Mouse (Mus musculus): ENCODE data around the gene Zfp296. TPM values are rescaled to one million over a fixed set of nuclear protein-coding genes. Genes with fewer than 3 reads are reported as not detected.

Gene Zfp296
- polyA plus RNA-seq, 1 experiment from 2014 or later: 0.20 TPM

- Histone ChIP-seq H3K27me3 (replicated peaks; ENCODE audit: control insufficient read depth, insufficient read depth, low read length) (no peaks in the 10 kb centered on the region), H3K9me3 (ENCODE audit: control insufficient read depth, low read length) (peaks cover 4% of the 10 kb centered on the region; the same call in 1 of the 2 replicates), H3K4me3 (ENCODE audit: low read length) (peak overlapping the region; percentile 89), H3K9ac (ENCODE audit: low read depth, low read length) (peak overlapping the region; percentile 98), H3K27ac (ENCODE audit: low read depth, low read length) (peak overlapping the region; percentile 94), H3K4me2 (ENCODE audit: low read length) (peak overlapping the region; percentile 73), H3K4me1 (ENCODE audit: control insufficient read depth, insufficient read depth, low read depth, low read length) (peaks cover 48% of the 10 kb centered on the region), H3K36me3 (ENCODE audit: control insufficient read depth, insufficient read depth, low read length) (peaks cover 16% of the 10 kb centered on the region)
- ATAC-seq: no peak; the same call in 1 of the 2 replicates
- WGBS: 2% methylated on average over 11 of the region's 11 CpGs
These were observed 15.7 kb upstream of the Zfp296 start for GRCm38 (mm10) chr7:19561431-19561764.

GRCm38 (mm10) chr7:19561765-19562642 lies 15.1 kb upstream of the Zfp296 start:
- peak overlapping the region; percentile 73 for H3K4me2 ChIP-seq (ENCODE audit: low read length)
- H3K4me1 ChIP-seq (ENCODE audit: control insufficient read depth, insufficient read depth, low read depth, low read length): peaks cover 44% of the 10 kb centered on the region
- H3K9me3 ChIP-seq (ENCODE audit: control insufficient read depth, low read length): peaks cover 4% of the 10 kb centered on the region; the same call in 1 of the 2 replicates
- peaks cover 16% of the 10 kb centered on the region for H3K36me3 ChIP-seq (ENCODE audit: control insufficient read depth, insufficient read depth, low read length)
- peak overlapping the region; percentile 98 for H3K9ac ChIP-seq (ENCODE audit: low read depth, low read length)
- H3K27me3 ChIP-seq (replicated peaks; ENCODE audit: control insufficient read depth, insufficient read depth, low read length): no peaks in the 10 kb centered on the region
- peak overlapping the region; percentile 89 for H3K4me3 ChIP-seq (ENCODE audit: low read length)
- peak; percentile 89 for ATAC-seq
- peak overlapping the region; percentile 94 for H3K27ac ChIP-seq (ENCODE audit: low read depth, low read length)
- WGBS: under 1% methylated on average over 88 of the region's 102 CpGs

GRCm38 (mm10) chr7:19562643-19563410 lies 14.3 kb upstream of the Zfp296 start, which contains the start of gene Ppp1r37:
TSS of gene Ppp1r37 (minus strand) at chr7:19563076.
- Histone ChIP-seq H3K9ac (ENCODE audit: low read depth, low read length) (peak within 1 kb of the TSS; percentile 98), H3K36me3 (ENCODE audit: control insufficient read depth, insufficient read depth, low read length) (peaks cover 16% of the 10 kb centered on the region), H3K27ac (ENCODE audit: low read depth, low read length) (peak within 1 kb of the TSS; percentile 94), H3K27me3 (replicated peaks; ENCODE audit: control insufficient read depth, insufficient read depth, low read length) (no peaks in the 10 kb centered on the region), H3K4me3 (ENCODE audit: low read length) (peak within 1 kb of the TSS; percentile 89), H3K4me2 (ENCODE audit: low read length) (peak within 1 kb of the TSS; percentile 73), H3K4me1 (ENCODE audit: control insufficient read depth, insufficient read depth, low read depth, low read length) (peaks cover 41% of the 10 kb centered on the region), H3K9me3 (ENCODE audit: control insufficient read depth, low read length) (peaks cover 4% of the 10 kb centered on the region; the same call in 1 of the 2 replicates)
- 4% methylated on average over 19 of the region's 19 CpGs for WGBS
- peak; percentile 19; the same call in 1 of the 2 replicates for ATAC-seq

GRCm38 (mm10) chr7:19563884-19564283 lies 13.2 kb upstream of the Zfp296 start:
- WGBS: 88% methylated on average over 3 of the region's 3 CpGs
- Histone ChIP-seq H3K27me3 (replicated peaks; ENCODE audit: control insufficient read depth, insufficient read depth, low read length) (no peaks in the 10 kb centered on the region), H3K9me3 (ENCODE audit: control insufficient read depth, low read length) (peaks cover 4% of the 10 kb centered on the region; the same call in 1 of the 2 replicates), H3K4me1 (ENCODE audit: control insufficient read depth, insufficient read depth, low read depth, low read length) (peaks cover 31% of the 10 kb centered on the region), H3K27ac (ENCODE audit: low read depth, low read length) (no peak overlapping the region), H3K36me3 (ENCODE audit: control insufficient read depth, insufficient read depth, low read length) (peaks cover 18% of the 10 kb centered on the region), H3K4me2 (ENCODE audit: low read length) (no peak overlapping the region), H3K4me3 (ENCODE audit: low read length) (no peak overlapping the region), H3K9ac (ENCODE audit: low read depth, low read length) (no peak overlapping the region)
- no peak for ATAC-seq

GRCm38 (mm10) chr7:19564455-19564854 lies 12.6 kb upstream of the Zfp296 start:
- no peak for ATAC-seq
- H3K36me3 ChIP-seq (ENCODE audit: control insufficient read depth, insufficient read depth, low read length): peaks cover 24% of the 10 kb centered on the region
- peaks cover 25% of the 10 kb centered on the region for H3K4me1 ChIP-seq (ENCODE audit: control insufficient read depth, insufficient read depth, low read depth, low read length)
- no peaks in the 10 kb centered on the region for H3K27me3 ChIP-seq (replicated peaks; ENCODE audit: control insufficient read depth, insufficient read depth, low read length)
- no peak overlapping the region for H3K27ac ChIP-seq (ENCODE audit: low read depth, low read length)
- no peak overlapping the region for H3K4me3 ChIP-seq (ENCODE audit: low read length)
- no peak overlapping the region for H3K9ac ChIP-seq (ENCODE audit: low read depth, low read length)
- WGBS: 85% methylated on average over 3 of the region's 4 CpGs
- H3K9me3 ChIP-seq (ENCODE audit: control insufficient read depth, low read length): peaks cover 4% of the 10 kb centered on the region; the same call in 1 of the 2 replicates
- H3K4me2 ChIP-seq (ENCODE audit: low read length): no peak overlapping the region

GRCm38 (mm10) chr7:19565803-19566202 lies 11.3 kb upstream of the Zfp296 start:
- 98% methylated on average over 2 of the region's 2 CpGs for WGBS
- no peak overlapping the region for H3K4me3 ChIP-seq (ENCODE audit: low read length)
- H3K9me3 ChIP-seq (ENCODE audit: control insufficient read depth, low read length): peaks cover 4% of the 10 kb centered on the region; the same call in 1 of the 2 replicates
- H3K27ac ChIP-seq (ENCODE audit: low read depth, low read length): no peak overlapping the region
- no peak overlapping the region for H3K4me2 ChIP-seq (ENCODE audit: low read length)
- H3K36me3 ChIP-seq (ENCODE audit: control insufficient read depth, insufficient read depth, low read length): peaks cover 24% of the 10 kb centered on the region
- ATAC-seq: no peak
- H3K4me1 ChIP-seq (ENCODE audit: control insufficient read depth, insufficient read depth, low read depth, low read length): peaks cover 12% of the 10 kb centered on the region
- no peaks in the 10 kb centered on the region for H3K27me3 ChIP-seq (replicated peaks; ENCODE audit: control insufficient read depth, insufficient read depth, low read length)
- H3K9ac ChIP-seq (ENCODE audit: low read depth, low read length): no peak overlapping the region

- Histone ChIP-seq H3K4me3 (ENCODE audit: low read length) (no peak overlapping the region), H3K27ac (ENCODE audit: low read depth, low read length) (no peak overlapping the region), H3K9ac (ENCODE audit: low read depth, low read length) (no peak overlapping the region), H3K4me2 (ENCODE audit: low read length) (no peak overlapping the region), H3K36me3 (ENCODE audit: control insufficient read depth, insufficient read depth, low read length) (peaks cover 24% of the 10 kb centered on the region), H3K9me3 (ENCODE audit: control insufficient read depth, low read length) (peaks cover 4% of the 10 kb centered on the region; the same call in 1 of the 2 replicates), H3K27me3 (replicated peaks; ENCODE audit: control insufficient read depth, insufficient read depth, low read length) (no peaks in the 10 kb centered on the region), H3K4me1 (ENCODE audit: control insufficient read depth, insufficient read depth, low read depth, low read length) (peaks cover 11% of the 10 kb centered on the region)
- ATAC-seq: no peak
- WGBS: 95% methylated on average over 8 of the region's 8 CpGs
These were observed 9.7 kb upstream of the Zfp296 start for GRCm38 (mm10) chr7:19567426-19567825.

- no peaks in the 10 kb centered on the region for H3K27me3 ChIP-seq (replicated peaks; ENCODE audit: control insufficient read depth, insufficient read depth, low read length)
- H3K4me2 ChIP-seq (ENCODE audit: low read length): no peak overlapping the region
- H3K9ac ChIP-seq (ENCODE audit: low read depth, low read length): no peak overlapping the region
- peaks cover 11% of the 10 kb centered on the region for H3K4me1 ChIP-seq (ENCODE audit: control insufficient read depth, insufficient read depth, low read depth, low read length)
- no peak overlapping the region for H3K27ac ChIP-seq (ENCODE audit: low read depth, low read length)
- peaks cover 19% of the 10 kb centered on the region for H3K36me3 ChIP-seq (ENCODE audit: control insufficient read depth, insufficient read depth, low read length)
- no peaks in the 10 kb centered on the region for H3K9me3 ChIP-seq (ENCODE audit: control insufficient read depth, low read length)
- no peak for ATAC-seq
- no peak overlapping the region for H3K4me3 ChIP-seq (ENCODE audit: low read length)
- WGBS: 85% methylated on average over 3 of the region's 3 CpGs
These were observed 7.4 kb upstream of the Zfp296 start for GRCm38 (mm10) chr7:19569647-19570046.

Measured in hindbrain, embryonic 16.5 days (tissue).